Mouse (Mus musculus) neural tube, embryonic 10.5 days (tissue): Measurements from ENCODE around the gene Cybrd1.

ENCODE experiments used
- DNase-seq: peaks from one replicate; pipeline ENCODE4 v3.0.0-alpha.2; 2017; ENCODE audit warnings: low spot score; ENCODE audit errors: extremely low spot score

The Cybrd1 gene

GRCm38 (mm10) chr2:71122268-71123029 lies 4.7 kb downstream of the Cybrd1 start:
- DNase-seq: no peak

- DNase-seq: no peak
These were observed 5.9 kb downstream of the Cybrd1 start for GRCm38 (mm10) chr2:71123591-71123990.

- no peak for DNase-seq
These were observed 10.2 kb downstream of the Cybrd1 start for GRCm38 (mm10) chr2:71127779-71128534.

GRCm38 (mm10) chr2:71130366-71130765 lies 12.6 kb downstream of the Cybrd1 start:
- DNase-seq: no peak

- DNase-seq: no peak
These were observed 14.3 kb downstream of the Cybrd1 start for GRCm38 (mm10) chr2:71131866-71132496.

- DNase-seq: no peak
These were observed 16.4 kb downstream of the Cybrd1 start for GRCm38 (mm10) chr2:71134041-71134505.

GRCm38 (mm10) chr2:71134836-71135235 lies 17.1 kb downstream of the Cybrd1 start:
- DNase-seq: no peak

GRCm38 (mm10) chr2:71140622-71141021 lies 22.9 kb downstream of the Cybrd1 start:
- DNase-seq: no peak

- DNase-seq: no peak
These were observed 24.7 kb downstream of the Cybrd1 start for GRCm38 (mm10) chr2:71142410-71142809.

GRCm38 (mm10) chr2:71145853-71146252 lies 28.1 kb downstream of the Cybrd1 start:
- no peak for DNase-seq

- DNase-seq: no peak
These were observed 28.5 kb downstream of the Cybrd1 start for GRCm38 (mm10) chr2:71146266-71146665.

- no peak for DNase-seq
These were observed 30.1 kb downstream of the Cybrd1 start for GRCm38 (mm10) chr2:71147816-71148215.

GRCm38 (mm10) chr2:71152170-71152569 lies 34.4 kb downstream of the Cybrd1 start:
- DNase-seq: no peak

- DNase-seq: peak; percentile 89
These were observed 37.8 kb downstream of the Cybrd1 start for GRCm38 (mm10) chr2:71155486-71155885.

GRCm38 (mm10) chr2:71156446-71156845 lies 38.7 kb downstream of the Cybrd1 start:
- DNase-seq: no peak

- DNase-seq: no peak
These were observed 40.2 kb downstream of the Cybrd1 start for GRCm38 (mm10) chr2:71157881-71158280.

- no peak for DNase-seq
These were observed 42.0 kb downstream of the Cybrd1 start for GRCm38 (mm10) chr2:71159576-71160306.

- DNase-seq: no peak
These were observed 42.7 kb downstream of the Cybrd1 start for GRCm38 (mm10) chr2:71160307-71160861.

GRCm38 (mm10) chr2:71161558-71161957 lies 43.8 kb downstream of the Cybrd1 start:
- no peak for DNase-seq

- DNase-seq: no peak
These were observed 45.3 kb downstream of the Cybrd1 start for GRCm38 (mm10) chr2:71162831-71163621.
